Mouse (Mus musculus) spleen, adult 2 months (tissue): Measurements from ENCODE around the gene Ddb2.

Experiments used
- CTCF ChIP-seq: fragments of 200-500 bp; IDR thresholded peaks from 2 replicates; pipeline ENCODE4 v1.5.1; 2011; ENCODE audit warnings: mild to moderate bottlenecking, inconsistent platforms; ENCODE audit not compliant: insufficient read depth, insufficient read length, insufficient replicate concordance; ENCODE audit errors: extremely low read depth
- POLR2A ChIP-seq: fragments of 200-500 bp; IDR thresholded peaks from 2 replicates; pipeline ENCODE4 v1.6.1; 2011; ENCODE audit warnings: low read depth, low read length, inconsistent platforms

DNA sequence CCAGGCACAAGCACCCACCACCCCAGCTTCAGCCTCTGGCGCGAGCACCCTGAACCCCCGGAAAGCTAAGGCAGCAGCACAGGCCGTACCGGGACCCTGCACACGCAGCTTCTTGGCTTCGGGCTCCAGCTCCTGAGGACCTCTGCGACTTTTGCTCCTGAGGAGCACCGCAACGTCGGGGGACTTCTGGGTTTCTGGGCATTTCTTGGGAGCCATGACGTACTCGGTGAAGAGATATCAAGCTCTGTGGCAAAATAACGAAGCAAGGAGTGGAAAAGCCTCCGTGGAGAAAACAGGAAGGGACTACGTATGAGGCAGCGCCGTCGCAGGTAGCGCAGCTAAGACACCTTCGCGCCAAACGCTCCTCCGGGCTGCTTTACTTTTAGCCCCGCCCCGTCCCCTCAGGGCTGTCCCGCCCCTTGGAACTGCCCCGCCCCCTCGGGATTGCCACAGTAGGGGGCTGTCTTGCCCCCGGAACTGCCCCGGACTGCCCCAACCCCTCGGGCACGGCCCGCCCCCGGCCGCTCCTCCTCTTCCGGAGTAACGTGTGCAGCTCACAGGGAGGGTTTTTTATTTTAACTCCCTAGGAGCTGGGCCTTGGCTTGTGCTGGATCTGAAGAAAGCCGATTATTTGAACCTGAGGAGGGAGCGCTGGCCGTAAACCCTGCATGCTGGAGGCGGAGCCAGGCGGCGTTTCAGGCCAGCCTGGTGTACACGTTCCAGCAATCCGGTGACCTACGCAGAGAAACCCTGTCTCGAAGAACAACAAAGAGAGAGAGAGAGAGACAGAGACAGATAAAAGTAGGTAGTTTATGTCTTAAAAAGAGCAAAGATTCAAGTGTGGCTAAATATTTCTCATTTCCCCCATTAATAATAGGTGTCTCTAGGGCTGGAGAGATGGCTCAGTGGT is at the start of gene Ddb2:
- TF ChIP-seq POLR2A (no peak), CTCF (no peak)
